Mouse (Mus musculus) cerebellum, postnatal 36 days (tissue): ENCODE measurements around the gene Rpap3.

Experiments used
- DNase-seq, 2 experiments: peaks; one replicate each; pipeline ENCODE4 v3.0.0; 2021 to 2022; ENCODE audit warnings: mixed read lengths in 2 of 2

Gene Rpap3

GRCm38 (mm10) chr15:97643986-97644385 lies 61.6 kb downstream of the Rpap3 start:
- DNase-seq, result no peak
